Mouse (Mus musculus) neural tube, embryonic 15.5 days (tissue): ENCODE measurements at regions not wholly inside any gene's neighbourhood (a gene's known extent, or its start where the extent isn't known, plus 50 kb on each side); places are given as distances from the start of the nearest gene placed in this dataset.

ENCODE experiments used
- ATAC-seq: fragments of 200-750 bp; cut with Nextera tagmentation; 2 replicates; pipeline ENCODE4 v1.8.0; 2017; ENCODE audit warnings: mild to moderate bottlenecking, moderate TSS enrichment, moderate library complexity; ENCODE audit not compliant: low FRiP score
- H3K27ac ChIP-seq: fragments of 300-500 bp; sonication (generic); replicated peaks from 2 replicates; pipeline ENCODE4 v1.5.1; 2015; ENCODE audit warnings: mild to moderate bottlenecking, inconsistent platforms
- H3K27me3 ChIP-seq: fragments of 300-500 bp; sonication (generic); replicated peaks from 2 replicates; pipeline ENCODE4 v1.6.1; 2015; ENCODE audit warnings: inconsistent platforms
- H3K36me3 ChIP-seq: fragments of 300-500 bp; sonication (generic); 2 replicates; pipeline ENCODE4 v1.6.1; 2015; ENCODE audit warnings: inconsistent platforms
- H3K4me1 ChIP-seq: fragments of 300-500 bp; sonication (generic); 2 replicates; pipeline ENCODE4 v1.6.1; 2015; ENCODE audit warnings: inconsistent platforms
- H3K4me2 ChIP-seq: fragments of 300-500 bp; sonication (generic); 2 replicates; pipeline ENCODE4 v1.6.1; 2015; ENCODE audit warnings: inconsistent platforms, mild to moderate bottlenecking, moderate library complexity
- H3K4me3 ChIP-seq: fragments of 300-500 bp; sonication (generic); replicated peaks from 2 replicates; pipeline ENCODE4 v1.5.1; 2015; ENCODE audit warnings: mild to moderate bottlenecking, inconsistent platforms
- H3K9ac ChIP-seq: fragments of 300-500 bp; sonication (generic); replicated peaks from 2 replicates; pipeline ENCODE4 v1.6.1; 2015; ENCODE audit warnings: mild to moderate bottlenecking, inconsistent platforms
- H3K9me3 ChIP-seq: fragments of 300-500 bp; sonication (generic); replicated peaks from 2 replicates; pipeline ENCODE4 v1.6.1; 2016; ENCODE audit warnings: inconsistent platforms
- WGBS: fragments of 180-500 bp; shearing (Covaris S2); methylation state at CpG from one replicate; pipeline ENCODE4 v1.1.7; 2015; ENCODE audit warnings: mixed read lengths; 5-methylcytosine and 5-hydroxymethylcytosine counted together

- H3K36me3 ChIP-seq: no peaks in the 10 kb centered on the region
- no peak overlapping the region for H3K9ac ChIP-seq
- ATAC-seq: no peak
- 27% methylated on average over 2 of the region's 2 CpGs for WGBS
- no peak overlapping the region for H3K4me3 ChIP-seq
- H3K4me1 ChIP-seq: no peaks in the 10 kb centered on the region
- H3K27ac ChIP-seq: no peak overlapping the region
- H3K4me2 ChIP-seq: no peak overlapping the region
- H3K27me3 ChIP-seq: no peaks in the 10 kb centered on the region
- no peaks in the 10 kb centered on the region for H3K9me3 ChIP-seq
Observed at GRCm38 (mm10) chr13:6142771-6143170, 281.5 kb downstream of the Klf6 start.

DNA sequence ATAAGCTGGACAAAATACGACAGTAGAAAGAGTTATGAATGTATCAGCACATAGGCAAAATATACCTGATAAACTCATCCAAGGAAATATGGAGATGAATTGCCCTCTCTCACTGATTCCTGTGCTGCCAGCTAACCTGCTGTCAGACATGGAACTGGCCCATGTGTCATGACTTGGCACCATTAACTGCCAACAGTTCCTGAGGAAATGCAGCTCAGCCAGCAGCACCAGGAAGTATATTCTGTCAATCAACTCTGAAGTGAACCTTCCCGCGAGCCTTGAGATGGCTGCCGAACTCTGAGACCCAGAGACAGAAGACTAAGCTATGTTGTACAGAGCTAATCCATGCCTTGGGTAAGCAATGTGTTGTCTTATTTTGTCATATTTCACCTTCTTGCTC lies 292.4 kb downstream of the Klf6 start:
- Histone ChIP-seq H3K36me3 (no peaks in the 10 kb centered on the region), H3K4me1 (0 out of 2 replicates have a peak, but pooled peaks cover 3% of the 10 kb centered on the region), H3K27me3 (no peaks in the 10 kb centered on the region), H3K9ac (no peak overlapping the region), H3K4me3 (no peak overlapping the region), H3K4me2 (no peak overlapping the region), H3K9me3 (0 out of 2 replicates have a peak, but pooled peaks cover 3% of the 10 kb centered on the region), H3K27ac (no peak overlapping the region)
- ATAC-seq: no peak
- 88% methylated on average over 4 of the region's 4 CpGs for WGBS

DNA sequence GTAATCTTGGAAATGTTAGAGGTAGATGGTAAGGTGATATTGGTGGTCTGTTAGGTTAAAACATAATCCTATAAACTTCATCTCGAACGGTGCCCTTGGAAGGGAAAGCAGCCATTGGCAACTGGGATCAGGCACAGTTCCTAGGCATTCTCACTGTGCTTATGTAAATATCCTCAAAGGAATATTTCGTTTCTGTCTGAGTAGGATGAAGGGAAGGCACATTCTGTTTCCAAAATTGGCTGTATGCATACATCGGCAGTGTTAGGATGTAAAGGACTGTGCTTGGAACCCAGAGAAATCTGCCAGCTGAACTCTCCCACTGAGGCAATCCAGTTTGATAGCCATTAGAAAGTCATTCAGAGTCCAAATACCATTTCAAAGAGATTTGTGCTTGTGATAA lies 294.9 kb downstream of the Klf6 start:
- WGBS: 72% methylated on average over 4 of the region's 4 CpGs

DNA sequence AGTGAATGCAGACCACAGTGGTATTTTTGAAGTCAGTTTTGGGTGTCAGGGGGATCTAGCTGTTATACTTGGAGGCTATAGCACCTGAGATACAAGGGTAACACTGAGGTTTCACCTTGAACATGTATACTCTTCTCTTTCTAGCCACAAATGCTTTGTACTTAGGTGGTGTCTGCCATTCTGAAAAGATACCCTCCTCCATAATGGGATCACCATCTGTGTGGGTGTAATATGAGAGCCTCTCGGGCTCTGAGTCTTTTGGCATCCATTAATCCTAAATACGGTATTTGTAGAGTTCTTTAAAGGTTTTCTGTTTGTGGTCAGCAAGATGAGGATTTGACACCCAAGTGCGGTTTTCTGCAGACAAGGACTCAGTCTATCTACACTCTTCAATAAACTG lies 295.7 kb downstream of the Klf6 start:
- Histone ChIP-seq H3K4me3 (no peak overlapping the region), H3K27me3 (no peaks in the 10 kb centered on the region), H3K36me3 (no peaks in the 10 kb centered on the region), H3K4me2 (no peak overlapping the region), H3K9me3 (no peaks in the 10 kb centered on the region), H3K9ac (no peak overlapping the region), H3K4me1 (peaks cover 3% of the 10 kb centered on the region; the same call in 1 of the 2 replicates), H3K27ac (no peak overlapping the region)
- 43% methylated on average over 3 of the region's 3 CpGs for WGBS
- no peak for ATAC-seq

More for the DNA sequence above, 294.9 kb downstream of the Klf6 start:
- H3K4me2 ChIP-seq: no peak overlapping the region
- no peaks in the 10 kb centered on the region for H3K36me3 ChIP-seq
- peaks cover 3% of the 10 kb centered on the region; the same call in 1 of the 2 replicates for H3K4me1 ChIP-seq
- no peak for ATAC-seq
- no peaks in the 10 kb centered on the region for H3K27me3 ChIP-seq
- H3K4me3 ChIP-seq: no peak overlapping the region
- H3K9ac ChIP-seq: no peak overlapping the region
- H3K27ac ChIP-seq: no peak overlapping the region
- no peaks in the 10 kb centered on the region for H3K9me3 ChIP-seq

- H3K4me2 ChIP-seq: no peak overlapping the region
- WGBS: 16% methylated on average over 4 of the region's 4 CpGs
Observed at GRCm38 (mm10) chr13:6157946-6158345, 296.7 kb downstream of the Klf6 start.

DNA sequence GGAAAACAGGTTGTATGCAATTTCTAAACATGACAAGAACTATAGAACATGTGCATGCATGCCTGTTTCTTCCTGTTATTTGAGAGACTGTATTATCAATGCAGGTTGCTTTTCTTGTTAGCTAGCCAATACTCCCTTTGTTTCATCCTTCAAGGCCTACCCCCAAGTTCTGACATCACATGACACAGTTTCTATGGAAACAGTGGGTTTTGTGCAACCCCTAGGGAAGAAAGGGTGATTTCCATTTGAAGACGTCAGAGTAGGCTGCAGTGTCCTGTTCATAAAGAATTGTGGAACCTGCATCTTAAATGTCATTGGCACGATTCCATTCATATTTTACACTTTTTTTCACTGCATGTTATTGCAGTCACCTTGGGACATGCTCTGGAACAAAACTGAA lies 298.1 kb downstream of the Klf6 start:
- no peak overlapping the region for H3K27ac ChIP-seq
- H3K9me3 ChIP-seq: no peaks in the 10 kb centered on the region
- no peak for ATAC-seq
- H3K4me3 ChIP-seq: no peak overlapping the region
- no peaks in the 10 kb centered on the region for H3K36me3 ChIP-seq
- H3K9ac ChIP-seq: no peak overlapping the region
- WGBS: 19% methylated on average over 2 of the region's 2 CpGs
- H3K4me1 ChIP-seq: peaks cover 3% of the 10 kb centered on the region; the same call in 1 of the 2 replicates
- no peaks in the 10 kb centered on the region for H3K27me3 ChIP-seq
- H3K4me2 ChIP-seq: no peak overlapping the region

More at GRCm38 (mm10) chr13:6157946-6158345, 296.7 kb downstream of the Klf6 start:
- Histone ChIP-seq H3K4me3 (no peak overlapping the region), H3K9me3 (no peaks in the 10 kb centered on the region), H3K27ac (no peak overlapping the region), H3K9ac (no peak overlapping the region), H3K4me1 (peaks cover 3% of the 10 kb centered on the region; the same call in 1 of the 2 replicates), H3K27me3 (no peaks in the 10 kb centered on the region), H3K36me3 (no peaks in the 10 kb centered on the region)
- ATAC-seq: no peak

DNA sequence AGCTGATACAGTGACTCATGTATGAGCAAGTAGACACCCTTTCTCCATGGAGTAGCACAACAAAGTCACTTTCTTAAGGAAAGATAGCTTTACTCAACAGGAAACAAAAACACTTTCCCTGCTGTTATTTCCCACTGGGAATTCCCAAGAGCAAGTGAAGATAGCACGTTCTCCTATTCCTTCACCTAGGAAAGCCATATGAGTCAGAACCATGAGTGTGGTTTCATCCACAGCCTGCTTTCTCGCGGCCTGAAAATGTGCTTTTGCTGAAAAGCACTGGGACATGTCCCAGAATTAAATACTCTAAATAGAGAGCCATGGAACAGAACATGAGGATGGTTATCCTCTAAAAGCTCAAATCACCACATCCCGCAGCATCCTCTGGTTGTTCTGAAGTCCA lies 304.6 kb downstream of the Klf6 start:
- no peak for ATAC-seq

DNA sequence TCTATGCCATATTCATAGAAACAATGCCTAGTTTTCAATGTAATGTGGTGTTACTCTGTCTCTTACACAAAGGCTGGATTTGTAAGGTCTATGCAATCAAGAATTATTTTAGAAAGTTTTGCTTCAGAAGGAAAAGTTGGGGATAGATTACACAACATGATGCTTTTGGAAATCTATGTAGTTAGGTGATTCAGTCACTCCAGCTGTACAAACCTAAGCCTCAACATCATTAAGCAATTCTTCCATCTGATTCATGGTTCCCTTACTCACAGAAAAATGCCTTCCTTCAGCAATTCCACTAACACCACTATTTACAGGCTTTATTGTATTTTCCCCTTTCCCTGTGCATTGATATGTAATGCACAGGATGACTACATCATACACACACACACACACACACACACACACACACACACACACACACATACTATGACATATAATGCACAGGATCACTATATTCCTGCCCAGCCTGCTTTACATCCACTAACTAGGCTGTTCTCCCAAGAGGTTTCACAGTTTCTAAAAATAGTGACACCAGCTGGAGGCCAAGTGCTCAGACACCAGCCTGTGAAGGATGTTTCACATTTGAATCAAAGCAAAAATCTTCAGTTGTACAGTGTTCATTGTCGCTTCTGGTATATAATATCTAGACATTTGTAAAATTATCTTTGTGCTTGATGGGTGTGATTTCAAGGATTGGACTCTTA lies 305.9 kb downstream of the Klf6 start:
- no peak for ATAC-seq

More for the DNA sequence above, 304.6 kb downstream of the Klf6 start:
- Histone ChIP-seq H3K36me3 (no peaks in the 10 kb centered on the region), H3K27me3 (no peaks in the 10 kb centered on the region), H3K4me3 (no peak overlapping the region), H3K4me1 (no peaks in the 10 kb centered on the region), H3K9me3 (no peaks in the 10 kb centered on the region), H3K27ac (no peak overlapping the region), H3K9ac (no peak overlapping the region), H3K4me2 (no peak overlapping the region)
- 91% methylated on average over 4 of the region's 4 CpGs for WGBS

DNA sequence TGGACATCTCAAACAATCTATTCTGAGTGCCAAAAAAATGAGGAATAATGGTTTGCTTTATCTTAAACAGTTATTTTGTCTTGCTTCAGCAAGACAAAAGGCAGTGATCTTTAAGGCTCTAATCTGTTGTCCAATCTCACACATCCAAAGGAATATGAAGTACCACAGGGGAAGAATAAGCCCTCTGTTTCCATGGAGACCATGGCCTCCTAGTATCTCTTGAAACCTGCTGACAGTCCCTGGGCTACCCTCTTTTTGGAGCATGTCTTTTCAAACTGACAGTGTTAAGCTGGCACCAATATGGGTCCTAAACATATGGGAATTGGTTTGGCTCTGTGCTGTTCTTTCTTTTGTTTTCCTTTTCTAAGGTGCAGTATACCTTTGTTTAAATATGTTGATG lies 311.8 kb downstream of the Klf6 start:
- Histone ChIP-seq H3K4me1 (no peaks in the 10 kb centered on the region), H3K27me3 (no peaks in the 10 kb centered on the region), H3K4me3 (no peak overlapping the region), H3K9me3 (no peaks in the 10 kb centered on the region), H3K27ac (no peak overlapping the region), H3K9ac (no peak overlapping the region), H3K4me2 (no peak overlapping the region), H3K36me3 (no peaks in the 10 kb centered on the region)
- no peak for ATAC-seq

More for the DNA sequence above, 305.9 kb downstream of the Klf6 start:
- no peak overlapping the region for H3K9ac ChIP-seq
- no peaks in the 10 kb centered on the region for H3K36me3 ChIP-seq
- no peaks in the 10 kb centered on the region for H3K9me3 ChIP-seq
- no peaks in the 10 kb centered on the region for H3K27me3 ChIP-seq
- H3K4me2 ChIP-seq: no peak overlapping the region
- H3K4me1 ChIP-seq: no peaks in the 10 kb centered on the region
- H3K27ac ChIP-seq: no peak overlapping the region
- H3K4me3 ChIP-seq: no peak overlapping the region
- WGBS: 95% methylated on average over 1 of the region's 1 CpGs

GRCm38 (mm10) chr13:6178362-6179070 lies 317.2 kb downstream of the Klf6 start:
- no peak overlapping the region for H3K4me2 ChIP-seq
- WGBS: 56% methylated on average over 9 of the region's 9 CpGs
- ATAC-seq: no peak
- H3K27me3 ChIP-seq: no peaks in the 10 kb centered on the region
- H3K36me3 ChIP-seq: no peaks in the 10 kb centered on the region
- no peak overlapping the region for H3K4me3 ChIP-seq
- no peaks in the 10 kb centered on the region for H3K9me3 ChIP-seq
- H3K27ac ChIP-seq: no peak overlapping the region
- no peaks in the 10 kb centered on the region for H3K4me1 ChIP-seq
- H3K9ac ChIP-seq: no peak overlapping the region

- H3K4me2 ChIP-seq: no peak overlapping the region
- WGBS: 62% methylated on average over 3 of the region's 3 CpGs
- ATAC-seq: no peak
- H3K27ac ChIP-seq: no peak overlapping the region
- H3K4me3 ChIP-seq: no peak overlapping the region
- H3K9me3 ChIP-seq: no peaks in the 10 kb centered on the region
- H3K9ac ChIP-seq: no peak overlapping the region
- H3K27me3 ChIP-seq: no peaks in the 10 kb centered on the region
- 0 out of 2 replicates have a peak, but pooled peaks cover 2% of the 10 kb centered on the region for H3K4me1 ChIP-seq
- no peaks in the 10 kb centered on the region for H3K36me3 ChIP-seq
Observed at GRCm38 (mm10) chr13:6189133-6189532, 327.9 kb downstream of the Klf6 start.

DNA sequence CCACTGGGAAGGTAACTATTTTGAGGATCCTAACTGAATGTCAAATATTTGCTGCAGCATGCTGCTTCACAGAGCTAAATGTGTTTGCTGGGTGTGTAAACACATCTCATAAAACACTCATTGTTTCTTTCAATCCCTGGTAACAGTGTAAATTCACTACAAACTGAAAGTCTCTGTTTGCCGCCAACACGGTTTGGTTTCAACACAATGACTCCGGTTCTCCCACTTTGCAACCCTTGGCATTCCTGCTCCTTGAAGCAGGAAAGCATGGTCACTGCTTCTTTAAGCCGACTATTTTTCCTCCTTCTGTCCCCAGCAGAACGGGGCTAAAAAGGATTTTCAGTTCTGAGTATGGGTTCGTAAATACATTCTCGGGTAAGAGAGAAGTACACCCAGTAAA lies 328.3 kb downstream of the Klf6 start:
- Histone ChIP-seq H3K9ac (no peak overlapping the region), H3K27me3 (no peaks in the 10 kb centered on the region), H3K9me3 (no peaks in the 10 kb centered on the region), H3K4me1 (0 out of 2 replicates have a peak, but pooled peaks cover 2% of the 10 kb centered on the region), H3K27ac (no peak overlapping the region), H3K4me2 (no peak overlapping the region), H3K36me3 (no peaks in the 10 kb centered on the region), H3K4me3 (no peak overlapping the region)
- WGBS: 41% methylated on average over 7 of the region's 7 CpGs
- ATAC-seq: no peak
